Mouse (Mus musculus): ENCODE measurements at regions not wholly inside any gene's neighbourhood (a gene's known extent, or its start where the extent isn't known, plus 50 kb on each side); places are given as distances from the start of the nearest gene placed in this dataset.

- no peak for DNase-seq (ENCODE audit: low spot score in 2 of 2)
These were observed 234.7 kb downstream of the Rplp1 start for GRCm38 (mm10) chr9:61679686-61680085.

- no peak for DNase-seq (ENCODE audit: low spot score in 2 of 2)
These were observed 236.7 kb downstream of the Rplp1 start for GRCm38 (mm10) chr9:61677603-61678002.

- DNase-seq (ENCODE audit: low spot score in 2 of 2), result peak; percentile 91 to 94
These were observed 237.3 kb downstream of the Rplp1 start for GRCm38 (mm10) chr9:61677037-61677436.

GRCm38 (mm10) chr9:61675366-61675765 lies 239.0 kb downstream of the Rplp1 start:
- DNase-seq (ENCODE audit: low spot score in 2 of 2), result no peak

GRCm38 (mm10) chr9:61673575-61674203 lies 240.7 kb downstream of the Rplp1 start:
- no peak for DNase-seq (ENCODE audit: low spot score in 2 of 2)

GRCm38 (mm10) chr9:61670986-61671385 lies 243.4 kb downstream of the Rplp1 start:
- DNase-seq (ENCODE audit: low spot score in 2 of 2), result no peak

GRCm38 (mm10) chr9:61669729-61670520 lies 244.4 kb downstream of the Rplp1 start:
- no peak for DNase-seq (ENCODE audit: low spot score in 2 of 2)

- no peak for DNase-seq (ENCODE audit: low spot score in 2 of 2)
These were observed 245.6 kb downstream of the Rplp1 start for GRCm38 (mm10) chr9:61668723-61669122.

GRCm38 (mm10) chr9:61668157-61668697 lies 246.1 kb downstream of the Rplp1 start:
- DNase-seq (ENCODE audit: low spot score in 2 of 2), result no peak

- DNase-seq (ENCODE audit: low spot score in 2 of 2), result no peak
These were observed 246.8 kb downstream of the Rplp1 start for GRCm38 (mm10) chr9:61667453-61668074.

- no peak for DNase-seq (ENCODE audit: low spot score in 2 of 2)
These were observed 247.5 kb downstream of the Rplp1 start for GRCm38 (mm10) chr9:61666761-61667332.

GRCm38 (mm10) chr9:61666118-61666517 lies 248.2 kb downstream of the Rplp1 start:
- DNase-seq (ENCODE audit: low spot score in 2 of 2), result no peak

- DNase-seq (ENCODE audit: low spot score in 2 of 2), result no peak
These were observed 249.1 kb downstream of the Rplp1 start for GRCm38 (mm10) chr9:61665254-61665653.

- DNase-seq (ENCODE audit: low spot score in 2 of 2), result no peak
These were observed 250.2 kb downstream of the Rplp1 start for GRCm38 (mm10) chr9:61664000-61664622.

- peak in 1 of 2 experiments; percentile 7 for DNase-seq (ENCODE audit: low spot score in 2 of 2)
These were observed 252.0 kb downstream of the Rplp1 start for GRCm38 (mm10) chr9:61662055-61663028.

GRCm38 (mm10) chr9:61660191-61660590 lies 254.2 kb downstream of the Rplp1 start:
- DNase-seq (ENCODE audit: low spot score in 2 of 2), result no peak

- DNase-seq (ENCODE audit: low spot score in 2 of 2), result no peak
These were observed 256.3 kb downstream of the Rplp1 start for GRCm38 (mm10) chr9:61657996-61658395.

GRCm38 (mm10) chr9:61655433-61655981 lies 258.8 kb downstream of the Rplp1 start:
- no peak for DNase-seq (ENCODE audit: low spot score in 2 of 2)

- DNase-seq (ENCODE audit: low spot score in 2 of 2), result no peak
These were observed 268.5 kb downstream of the Rplp1 start for GRCm38 (mm10) chr9:61645661-61646425.
